Mouse (Mus musculus): ENCODE data around the gene Clmp.

GRCm38 (mm10) chr9:40757105-40757626 lies 71.4 kb downstream of the Clmp start:
- no peak for TF ChIP-seq CTCF (IDR thresholded peaks at IDR 0.05; ENCODE audit: extremely low read depth, insufficient read depth, insufficient read length, insufficient replicate concordance)
- no peak for TF ChIP-seq POLR2A (IDR thresholded peaks at IDR 0.05; ENCODE audit: low read depth, low read length)
